Mouse (Mus musculus): ENCODE measurements around the gene Dclk3.

DNA sequence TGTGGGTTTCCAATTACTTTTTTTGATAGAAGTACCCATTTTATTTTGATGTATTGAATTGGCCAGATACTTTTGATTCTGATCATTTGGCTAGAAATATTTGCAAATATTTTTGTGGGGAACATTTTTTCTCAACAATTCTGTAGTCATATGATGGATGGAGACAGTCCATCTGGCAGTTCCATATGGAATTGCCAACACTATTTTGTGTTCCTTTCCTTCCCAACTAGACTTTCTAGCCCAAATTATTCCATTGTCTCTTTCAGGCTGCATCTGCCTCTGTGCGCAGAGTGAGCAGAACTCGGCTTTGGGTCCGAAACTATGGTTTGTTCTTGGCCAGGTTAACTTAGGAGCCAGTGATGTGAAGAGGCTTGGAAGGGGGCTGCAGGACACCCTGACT, 42.1 kb downstream of the Dclk3 start:
- TF ChIP-seq POLR2A (IDR thresholded peaks at IDR 0.05; ENCODE audit: control insufficient read depth, low read depth, low read length) (no peak), CTCF (IDR thresholded peaks at IDR 0.05; ENCODE audit: control insufficient read depth, insufficient read depth, insufficient replicate concordance, low read depth, low read length) (no peak)
